Mouse (Mus musculus) neural tube, embryonic 10.5 days (tissue): ENCODE results near the gene Zscan12.
"Not testable (repeated sequence)": the region's sequence is repeated elsewhere in the genome, so short reads cannot be mapped to it uniquely, and the experiment has no call there.

Experiments
- DNase-seq: peaks from one replicate; pipeline ENCODE4 v3.0.0-alpha.2; 2017; ENCODE audit warnings: low spot score; ENCODE audit errors: extremely low spot score

Zscan12 gene

GRCm38 (mm10) chr13:21362621-21363248 is at the start of gene Zscan12:
Zscan12 (plus strand) TSS chr13:21362820.
- DNase-seq: peak; percentile 93

- DNase-seq: no peak
Observed at GRCm38 (mm10) chr13:21312854-21313253, 49.8 kb upstream of the Zscan12 start.

- DNase-seq: no peak
Observed at GRCm38 (mm10) chr13:21313903-21314302, 48.7 kb upstream of the Zscan12 start.

- no peak for DNase-seq
Observed at GRCm38 (mm10) chr13:21320262-21320661, 42.4 kb upstream of the Zscan12 start.

GRCm38 (mm10) chr13:21321890-21322494 is 40.6 kb upstream of the Zscan12 start:
- DNase-seq: peak; percentile 52

- DNase-seq: peak; percentile 65
Observed at GRCm38 (mm10) chr13:21322509-21323375, 39.9 kb upstream of the Zscan12 start.

GRCm38 (mm10) chr13:21323405-21323804 is 39.2 kb upstream of the Zscan12 start:
- DNase-seq: no peak

GRCm38 (mm10) chr13:21326191-21326590 is 36.4 kb upstream of the Zscan12 start:
- no peak for DNase-seq

GRCm38 (mm10) chr13:21326657-21327211 is 35.9 kb upstream of the Zscan12 start:
- peak; percentile 88 for DNase-seq

- peak; percentile 39 for DNase-seq
Observed at GRCm38 (mm10) chr13:21327424-21327823, 35.2 kb upstream of the Zscan12 start.

GRCm38 (mm10) chr13:21346610-21347009 is 16.0 kb upstream of the Zscan12 start, which contains the start of gene Olfr1367:
Olfr1367 (plus strand) TSS chr13:21346910.
- no peak for DNase-seq

GRCm38 (mm10) chr13:21350593-21350992 is 12.0 kb upstream of the Zscan12 start:
- DNase-seq: no peak

GRCm38 (mm10) chr13:21363719-21364118 is 1.1 kb downstream of the Zscan12 start:
- DNase-seq: peak; percentile 15

GRCm38 (mm10) chr13:21366635-21367034 is 4.0 kb downstream of the Zscan12 start:
- no peak for DNase-seq

- DNase-seq: no peak
Observed at GRCm38 (mm10) chr13:21372700-21373099, 10.1 kb downstream of the Zscan12 start.

- no peak for DNase-seq
Observed at GRCm38 (mm10) chr13:21377773-21378172, 15.2 kb downstream of the Zscan12 start.

GRCm38 (mm10) chr13:21395211-21395610 is 32.6 kb downstream of the Zscan12 start:
- no peak for DNase-seq

GRCm38 (mm10) chr13:21395623-21396022 is 33.0 kb downstream of the Zscan12 start:
- DNase-seq: no peak

GRCm38 (mm10) chr13:21396048-21396447 is 33.4 kb downstream of the Zscan12 start:
- DNase-seq: not testable (repeated sequence)

GRCm38 (mm10) chr13:21397486-21397885 is 34.9 kb downstream of the Zscan12 start:
- no peak for DNase-seq

GRCm38 (mm10) chr13:21401166-21401565 is 38.5 kb downstream of the Zscan12 start:
- DNase-seq: no peak
